Mouse (Mus musculus) bone marrow, adult 2 months (tissue): Measurements from ENCODE around the gene Gab1. TPM values are rescaled to one million over a fixed set of nuclear protein-coding genes. Genes with fewer than 3 reads are reported as not detected.

Source experiments
- H3K27ac ChIP-seq: fragments of 200-500 bp; 2 replicates; pipeline ENCODE4 v1.5.1; 2012; ENCODE audit warnings: low read depth, mild to moderate bottlenecking, control low read depth, inconsistent platforms, low read length; ENCODE audit not compliant: control insufficient read depth, poor library complexity, insufficient read depth
- H3K4me1 ChIP-seq: fragments of 200-500 bp; 2 replicates; pipeline ENCODE4 v1.6.1; 2011; ENCODE audit warnings: low read length; ENCODE audit not compliant: control insufficient read depth, insufficient read depth
- H3K4me3 ChIP-seq: fragments of 200-500 bp; replicated peaks from 2 replicates; pipeline ENCODE3; 2011; ENCODE audit warnings: mild to moderate bottlenecking, low read depth, low read length, control low read depth; ENCODE audit not compliant: control insufficient read depth
- CTCF ChIP-seq: fragments of 200-500 bp; IDR thresholded peaks from 2 replicates; pipeline ENCODE4 v1.5.1; 2011; ENCODE audit warnings: low read length, control low read depth; ENCODE audit not compliant: control insufficient read depth, insufficient read depth
- POLR2A ChIP-seq: fragments of 200-500 bp; IDR thresholded peaks from 2 replicates; pipeline ENCODE4 v1.6.1; 2011; ENCODE audit warnings: low read depth, mild to moderate bottlenecking, control low read depth, low read length, borderline replicate concordance; ENCODE audit not compliant: control insufficient read depth
- WGBS: fragments of 180-500 bp; shearing (Covaris S2); methylation state at CpG from one replicate; pipeline ENCODE4 v1.1.7; 2018; 5-methylcytosine and 5-hydroxymethylcytosine counted together
- polyA plus RNA-seq: library from polyadenylated mRNA; stranded (reverse); fragments of >200 nt; gene quantifications from 2 replicates; pipeline ENCODE4 v1.2.4, GENCODE M21; 2011; ENCODE audit warnings: low replicate concordance; ENCODE audit not compliant: missing spikeins, insufficient read depth, insufficient read length

Gene Gab1
- polyA plus RNA-seq, 1 experiment: 13.6 TPM

- no peak overlapping the region for H3K4me3 ChIP-seq
- TF ChIP-seq POLR2A (no peak), CTCF (no peak)
- 83% methylated on average over 1 of the region's 1 CpGs for WGBS
- H3K27ac ChIP-seq: no peak overlapping the region
- H3K4me1 ChIP-seq: no peaks in the 10 kb centered on the region; the same call in 1 of the 2 replicates
Measured at GRCm38 (mm10) chr8:80913016-80913748, 32.9 kb upstream of the Gab1 start.

GRCm38 (mm10) chr8:80911400-80911799 lies 31.1 kb upstream of the Gab1 start:
- WGBS: 78% methylated on average over 5 of the region's 5 CpGs
- Histone ChIP-seq H3K4me3 (no peak overlapping the region), H3K27ac (no peak overlapping the region), H3K4me1 (no peaks in the 10 kb centered on the region; the same call in 1 of the 2 replicates)
- TF ChIP-seq POLR2A (no peak), CTCF (no peak)

- TF ChIP-seq POLR2A: no peak
- TF ChIP-seq CTCF: no peak
- 65% methylated on average over 6 of the region's 6 CpGs for WGBS
- Histone ChIP-seq H3K4me3 (no peak overlapping the region), H3K4me1 (no peaks in the 10 kb centered on the region), H3K27ac (no peak overlapping the region)
Measured at GRCm38 (mm10) chr8:80908262-80908907, 28.1 kb upstream of the Gab1 start.

GRCm38 (mm10) chr8:80902354-80902753 lies 22.0 kb upstream of the Gab1 start:
- Histone ChIP-seq H3K4me1 (no peaks in the 10 kb centered on the region), H3K27ac (no peak overlapping the region), H3K4me3 (no peak overlapping the region)
- TF ChIP-seq POLR2A: no peak
- TF ChIP-seq CTCF: no peak
- WGBS: 80% methylated on average over 9 of the region's 9 CpGs

GRCm38 (mm10) chr8:80899364-80899763 lies 19.0 kb upstream of the Gab1 start:
- H3K27ac ChIP-seq: no peak overlapping the region
- TF ChIP-seq CTCF (no peak), POLR2A (no peak)
- H3K4me1 ChIP-seq: no peaks in the 10 kb centered on the region; the same call in 1 of the 2 replicates
- no peak overlapping the region for H3K4me3 ChIP-seq

- Histone ChIP-seq H3K27ac (no peak overlapping the region), H3K4me3 (no peak overlapping the region), H3K4me1 (no peaks in the 10 kb centered on the region; the same call in 1 of the 2 replicates)
- TF ChIP-seq CTCF: no peak
- no peak for TF ChIP-seq POLR2A
- WGBS: 82% methylated on average over 5 of the region's 5 CpGs
Measured at GRCm38 (mm10) chr8:80896026-80896425, 15.7 kb upstream of the Gab1 start.

GRCm38 (mm10) chr8:80895397-80895796 lies 15.1 kb upstream of the Gab1 start:
- no peak overlapping the region for H3K27ac ChIP-seq
- WGBS: 75% methylated on average over 6 of the region's 6 CpGs
- H3K4me1 ChIP-seq: no peaks in the 10 kb centered on the region; the same call in 1 of the 2 replicates
- TF ChIP-seq POLR2A: no peak
- TF ChIP-seq CTCF: no peak
- no peak overlapping the region for H3K4me3 ChIP-seq

GRCm38 (mm10) chr8:80894528-80894927 lies 14.2 kb upstream of the Gab1 start:
- TF ChIP-seq CTCF: no peak
- no peak for TF ChIP-seq POLR2A
- H3K4me1 ChIP-seq: no peaks in the 10 kb centered on the region; the same call in 1 of the 2 replicates
- WGBS: 74% methylated on average over 3 of the region's 3 CpGs
- no peak overlapping the region for H3K27ac ChIP-seq
- H3K4me3 ChIP-seq: no peak overlapping the region
